Mouse (Mus musculus): Measurements from ENCODE around the gene Chchd1. TPM values are rescaled to one million over a fixed set of nuclear protein-coding genes. Genes with fewer than 3 reads are reported as not detected.
"Not testable (repeated sequence)": the region's sequence is repeated elsewhere in the genome, so short reads cannot be mapped to it uniquely, and the experiment has no call there.

Gene Chchd1
- total and polyA plus RNA-seq, 3 experiments: 157 to 402 (median 184) TPM

GRCm38 (mm10) chr14:20703461-20703860 lies 655 bp downstream of the Chchd1 start:
- Histone ChIP-seq H3K4me2 (ENCODE audit: insufficient read depth, low read depth, poor library complexity, severe bottlenecking) (peak overlapping the region; percentile 79), H3K36me3 (replicated peaks in 1 of 2; ENCODE audit: control insufficient read depth in 1 of 2, insufficient read depth in 1 of 2, low read length in 1 of 2) (peaks cover 9 to 33% of the 10 kb centered on the region in 2 experiments), H3K79me2 (replicated peaks; ENCODE audit: control insufficient read depth, extremely low read depth, insufficient read depth, poor library complexity, severe bottlenecking) (peaks cover 59% of the 10 kb centered on the region), H3K4me3 (replicated peaks in 1 of 3; ENCODE audit: low read depth in 2 of 3, low read length in 2 of 3, poor library complexity in 1 of 3) (peak overlapping the region; percentile 79 to 96 (median 94)), H3K4me1 (ENCODE audit: control insufficient read depth in 1 of 2, insufficient read depth in 2 of 2) (peaks cover 3 to 43% of the 10 kb centered on the region in 2 experiments; a peak in 3 of 4 replicates), H3K9ac (ENCODE audit: insufficient read depth, low read depth) (peak overlapping the region; percentile 75)
- DNase-seq (ENCODE audit: extremely low read depth); dilution Hi-C loops (cut with MboI; ENCODE audit: extremely low pct_ligation_motif_present, extremely low pct_unique_long_range_greater_than_20kb, low sequenced_read_pairs); H3K27ac ChIP-seq (ENCODE audit: insufficient read depth, low read depth); H3K9me3 ChIP-seq (replicated peaks; ENCODE audit: low read length); H3K27me3 ChIP-seq (replicated peaks); in situ Hi-C loops (cut with MboI; ENCODE audit: low pct_ligation_motif_present, low pct_unique_long_range_greater_than_20kb, low sequenced_read_pairs): not testable (repeated sequence)

- Histone ChIP-seq H3K4me3 (replicated peaks in 1 of 3; ENCODE audit: low read depth in 2 of 3, low read length in 2 of 3, poor library complexity in 1 of 3) (peak within 1 kb of the TSS; percentile 81 to 87 (median 84)), H3K36me3 (replicated peaks in 1 of 2; ENCODE audit: control insufficient read depth in 1 of 2, insufficient read depth in 1 of 2, low read length in 1 of 2) (peaks cover 29 to 45% of the 10 kb centered on the region in 2 experiments), H3K27ac (ENCODE audit: insufficient read depth, low read depth) (peak within 1 kb of the TSS; percentile 13; the same call in 1 of the 2 replicates), H3K9me3 (replicated peaks; ENCODE audit: low read length) (no peaks in the 10 kb centered on the region), H3K9ac (ENCODE audit: insufficient read depth, low read depth) (peak within 1 kb of the TSS; percentile 83), H3K27me3 (replicated peaks) (no peaks in the 10 kb centered on the region), H3K4me1 (ENCODE audit: control insufficient read depth in 1 of 2, insufficient read depth in 2 of 2) (peaks cover 0 to 33% of the 10 kb centered on the region in 2 experiments; a peak in 2 of 4 replicates), H3K4me2 (ENCODE audit: insufficient read depth, low read depth, poor library complexity, severe bottlenecking) (peak within 1 kb of the TSS; percentile 64), H3K79me2 (replicated peaks; ENCODE audit: control insufficient read depth, extremely low read depth, insufficient read depth, poor library complexity, severe bottlenecking) (peaks cover 21% of the 10 kb centered on the region)
- DNase-seq (ENCODE audit: extremely low read depth): peak; percentile 71
- in situ Hi-C loops (cut with MboI; ENCODE audit: low pct_ligation_motif_present, low pct_unique_long_range_greater_than_20kb, low sequenced_read_pairs): no loop called here
- TF ChIP-seq GABPA (IDR thresholded peaks at IDR 0.05; ENCODE audit: insufficient replicate concordance, low read depth, low read length) (no peak), NELFE (IDR thresholded peaks at IDR 0.05; ENCODE audit: low read depth, low read length) (peak; percentile 86), HCFC1 (IDR thresholded peaks at IDR 0.05; ENCODE audit: low read depth, low read length) (peak; percentile 90), USF2 (conservative IDR thresholded peaks at IDR 0.05; ENCODE audit: low read depth, low read length) (no peak; the same call in 1 of the 2 replicates), PAX5 (IDR thresholded peaks at IDR 0.05; ENCODE audit: low read length) (no peak), POLR2A (IDR thresholded peaks at IDR 0.05; ENCODE audit: low read depth, low read length) (peak; percentile 79), USF1 (IDR thresholded peaks at IDR 0.05; ENCODE audit: low read depth, low read length) (peak; percentile 70), MAFK (IDR thresholded peaks at IDR 0.05; ENCODE audit: insufficient replicate concordance, low read length) (no peak), BHLHE40 (IDR thresholded peaks at IDR 0.05; ENCODE audit: low read depth, low read length) (peak; percentile 74), ELF1 (IDR thresholded peaks at IDR 0.05; ENCODE audit: low read depth, low read length) (peak; percentile 88), SIN3A (IDR thresholded peaks at IDR 0.05; ENCODE audit: low read length) (peak; percentile 99), E2F4 (IDR thresholded peaks at IDR 0.05; ENCODE audit: insufficient replicate concordance, low read depth, low read length) (no peak), MYC (IDR thresholded peaks at IDR 0.05; ENCODE audit: low read depth, low read length) (peak; percentile 87), CHD2 (IDR thresholded peaks at IDR 0.05; ENCODE audit: low read length) (peak; percentile 57; the same call in 1 of the 2 replicates), MAX (IDR thresholded peaks at IDR 0.05; ENCODE audit: low read length) (peak; percentile 78; the same call in 1 of the 2 replicates), NRF1 (IDR thresholded peaks at IDR 0.05; ENCODE audit: low read depth, low read length) (peak; percentile 35; the same call in 1 of the 2 replicates), KAT2A (IDR thresholded peaks at IDR 0.05; ENCODE audit: insufficient replicate concordance, low read length) (0 out of 2 replicates have a peak, but pooled peaks have one; percentile 79), TCF12 (IDR thresholded peaks at IDR 0.05; ENCODE audit: low read depth, low read length) (0 out of 2 replicates have a peak, but pooled peaks have one; percentile 49), IRF4 (IDR thresholded peaks at IDR 0.05; ENCODE audit: low read depth, low read length) (peak; percentile 37; the same call in 1 of the 2 replicates), MEF2A (IDR thresholded peaks at IDR 0.05; ENCODE audit: borderline replicate concordance, low read depth, low read length) (peak; percentile 3), JUN (IDR thresholded peaks at IDR 0.05; ENCODE audit: insufficient read depth, low read depth, low read length) (no peak), MAZ (IDR thresholded peaks at IDR 0.05; ENCODE audit: low read depth, low read length) (peak; percentile 58; the same call in 1 of the 2 replicates), ETS1 (conservative IDR thresholded peaks at IDR 0.05; ENCODE audit: low read depth, low read length) (peak; percentile 57), UBTF (IDR thresholded peaks at IDR 0.05; ENCODE audit: low read depth, low read length) (0 out of 2 replicates have a peak, but pooled peaks have one; percentile 48), MXI1 (IDR thresholded peaks at IDR 0.05; ENCODE audit: low read depth, low read length) (peak; percentile 94), ZMIZ1 (IDR thresholded peaks at IDR 0.05; ENCODE audit: low read depth, low read length) (peak; percentile 58)
- dilution Hi-C loops (cut with MboI; ENCODE audit: extremely low pct_ligation_motif_present, extremely low pct_unique_long_range_greater_than_20kb, low sequenced_read_pairs): no loop called here
Observed at GRCm38 (mm10) chr14:20707201-20708190, 4.7 kb downstream of the Chchd1 start, which contains the start of gene Zswim8. TSS of gene Zswim8 (plus strand) at chr14:20707552.
